Mouse (Mus musculus): ENCODE results near the gene Dhx9. TPM values are rescaled to one million over a fixed set of nuclear protein-coding genes. Genes with fewer than 3 reads are reported as not detected.
"Not testable (repeated sequence)": the region's sequence is repeated elsewhere in the genome, so short reads cannot be mapped to it uniquely, and the experiment has no call there.

Gene Dhx9
- polyA plus RNA-seq, 1 experiment from 2014 or later = 23.2 TPM

GRCm38 (mm10) chr1:153432329-153432728 lies 55.1 kb downstream of the Dhx9 start:
- Histone ChIP-seq H3K27ac (ENCODE audit: low read length) (no peak overlapping the region), H3K4me1 (ENCODE audit: insufficient read depth, low read length) (no peaks in the 10 kb centered on the region), H3K27me3 (ENCODE audit: insufficient read depth, low read length) (no peaks in the 10 kb centered on the region), H3K36me3 (ENCODE audit: insufficient read depth, low read length) (no peaks in the 10 kb centered on the region), H3K4me3 (ENCODE audit: low read length) (no peak overlapping the region), H3K4me2 (replicated peaks; ENCODE audit: low read depth, low read length) (no peak overlapping the region), H3K9ac (replicated peaks; ENCODE audit: low read length) (no peak overlapping the region), H3K9me3 (ENCODE audit: low read length) (no peaks in the 10 kb centered on the region)
- 87% methylated on average over 2 of the region's 2 CpGs for WGBS
- ATAC-seq (ENCODE audit: low FRiP score, low TSS enrichment) = no peak

GRCm38 (mm10) chr1:153431701-153432100 lies 55.8 kb downstream of the Dhx9 start:
- no peak overlapping the region for H3K27ac ChIP-seq (ENCODE audit: low read length)
- no peak for ATAC-seq (ENCODE audit: low FRiP score, low TSS enrichment)
- no peaks in the 10 kb centered on the region for H3K4me1 ChIP-seq (ENCODE audit: insufficient read depth, low read length)
- 81% methylated on average over 10 of the region's 10 CpGs for WGBS
- H3K36me3 ChIP-seq (ENCODE audit: insufficient read depth, low read length) = no peaks in the 10 kb centered on the region
- no peaks in the 10 kb centered on the region for H3K27me3 ChIP-seq (ENCODE audit: insufficient read depth, low read length)
- no peak overlapping the region for H3K9ac ChIP-seq (replicated peaks; ENCODE audit: low read length)
- no peak overlapping the region for H3K4me2 ChIP-seq (replicated peaks; ENCODE audit: low read depth, low read length)
- H3K9me3 ChIP-seq (ENCODE audit: low read length) = no peaks in the 10 kb centered on the region
- H3K4me3 ChIP-seq (ENCODE audit: low read length) = no peak overlapping the region

- Histone ChIP-seq H3K4me3 (ENCODE audit: low read length) (no peak overlapping the region), H3K9me3 (ENCODE audit: low read length) (no peaks in the 10 kb centered on the region), H3K4me2 (replicated peaks; ENCODE audit: low read depth, low read length) (no peak overlapping the region), H3K4me1 (ENCODE audit: insufficient read depth, low read length) (no peaks in the 10 kb centered on the region), H3K36me3 (ENCODE audit: insufficient read depth, low read length) (no peaks in the 10 kb centered on the region), H3K27ac (ENCODE audit: low read length) (no peak overlapping the region), H3K27me3 (ENCODE audit: insufficient read depth, low read length) (no peaks in the 10 kb centered on the region), H3K9ac (replicated peaks; ENCODE audit: low read length) (no peak overlapping the region)
- ATAC-seq (ENCODE audit: low FRiP score, low TSS enrichment) = no peak
- WGBS = 78% methylated on average over 7 of the region's 7 CpGs
These were observed 56.3 kb downstream of the Dhx9 start for GRCm38 (mm10) chr1:153431158-153431557.

- peaks cover 6% of the 10 kb centered on the region for H3K4me1 ChIP-seq (ENCODE audit: insufficient read depth, low read length)
- no peaks in the 10 kb centered on the region for H3K27me3 ChIP-seq (ENCODE audit: insufficient read depth, low read length)
- peak; percentile 88 for ATAC-seq (ENCODE audit: low FRiP score, low TSS enrichment)
- H3K4me3 ChIP-seq (ENCODE audit: low read length) = peak within 1 kb of the TSS; percentile 65
- no peak within 1 kb of the TSS for H3K27ac ChIP-seq (ENCODE audit: low read length)
- peak within 1 kb of the TSS; percentile 66 for H3K9ac ChIP-seq (replicated peaks; ENCODE audit: low read length)
- peak within 1 kb of the TSS; percentile 100 for H3K4me2 ChIP-seq (replicated peaks; ENCODE audit: low read depth, low read length)
- H3K36me3 ChIP-seq (ENCODE audit: insufficient read depth, low read length) = no peaks in the 10 kb centered on the region
- WGBS = 3% methylated on average over 60 of the region's 60 CpGs
- no peaks in the 10 kb centered on the region for H3K9me3 ChIP-seq (ENCODE audit: low read length)
These were observed 62.5 kb downstream of the Dhx9 start, which contains the start of gene Shcbp1l for GRCm38 (mm10) chr1:153424770-153425584. Shcbp1l (plus strand) TSS chr1:153425162.

GRCm38 (mm10) chr1:153424271-153424670 lies 63.2 kb downstream of the Dhx9 start:
- H3K27me3 ChIP-seq (ENCODE audit: insufficient read depth, low read length) = no peaks in the 10 kb centered on the region
- no peaks in the 10 kb centered on the region for H3K36me3 ChIP-seq (ENCODE audit: insufficient read depth, low read length)
- H3K9me3 ChIP-seq (ENCODE audit: low read length) = no peaks in the 10 kb centered on the region
- peak overlapping the region; percentile 100 for H3K4me2 ChIP-seq (replicated peaks; ENCODE audit: low read depth, low read length)
- peak overlapping the region; percentile 65 for H3K4me3 ChIP-seq (ENCODE audit: low read length)
- H3K27ac ChIP-seq (ENCODE audit: low read length) = no peak overlapping the region
- peak; percentile 25 for ATAC-seq (ENCODE audit: low FRiP score, low TSS enrichment)
- H3K4me1 ChIP-seq (ENCODE audit: insufficient read depth, low read length) = peaks cover 6% of the 10 kb centered on the region
- no peak overlapping the region for H3K9ac ChIP-seq (replicated peaks; ENCODE audit: low read length)
- WGBS = 30% methylated on average over 12 of the region's 12 CpGs

GRCm38 (mm10) chr1:153417805-153418204 lies 69.7 kb downstream of the Dhx9 start:
- 82% methylated on average over 4 of the region's 4 CpGs for WGBS
- not testable (repeated sequence) for H3K27ac ChIP-seq (ENCODE audit: low read length); H3K9ac ChIP-seq (replicated peaks; ENCODE audit: low read length); H3K4me3 ChIP-seq (ENCODE audit: low read length); ATAC-seq (ENCODE audit: low FRiP score, low TSS enrichment); H3K27me3 ChIP-seq (ENCODE audit: insufficient read depth, low read length); H3K9me3 ChIP-seq (ENCODE audit: low read length); H3K4me1 ChIP-seq (ENCODE audit: insufficient read depth, low read length); H3K4me2 ChIP-seq (replicated peaks; ENCODE audit: low read depth, low read length); H3K36me3 ChIP-seq (ENCODE audit: insufficient read depth, low read length)

GRCm38 (mm10) chr1:153416271-153416832 lies 71.1 kb downstream of the Dhx9 start:
- not testable (repeated sequence) for H3K4me2 ChIP-seq (replicated peaks; ENCODE audit: low read depth, low read length); H3K9ac ChIP-seq (replicated peaks; ENCODE audit: low read length); H3K36me3 ChIP-seq (ENCODE audit: insufficient read depth, low read length); H3K9me3 ChIP-seq (ENCODE audit: low read length); H3K4me3 ChIP-seq (ENCODE audit: low read length); H3K4me1 ChIP-seq (ENCODE audit: insufficient read depth, low read length); H3K27me3 ChIP-seq (ENCODE audit: insufficient read depth, low read length); ATAC-seq (ENCODE audit: low FRiP score, low TSS enrichment); H3K27ac ChIP-seq (ENCODE audit: low read length)
- WGBS = 74% methylated on average over 3 of the region's 3 CpGs

- not testable (repeated sequence) for H3K27me3 ChIP-seq (ENCODE audit: insufficient read depth, low read length); H3K4me2 ChIP-seq (replicated peaks; ENCODE audit: low read depth, low read length); H3K4me1 ChIP-seq (ENCODE audit: insufficient read depth, low read length); H3K9ac ChIP-seq (replicated peaks; ENCODE audit: low read length); H3K27ac ChIP-seq (ENCODE audit: low read length); H3K9me3 ChIP-seq (ENCODE audit: low read length); ATAC-seq (ENCODE audit: low FRiP score, low TSS enrichment); H3K4me3 ChIP-seq (ENCODE audit: low read length); H3K36me3 ChIP-seq (ENCODE audit: insufficient read depth, low read length)
- 59% methylated on average over 2 of the region's 5 CpGs for WGBS
These were observed 71.7 kb downstream of the Dhx9 start for GRCm38 (mm10) chr1:153415742-153416141.

GRCm38 (mm10) chr1:153414962-153415361 lies 72.5 kb downstream of the Dhx9 start:
- 87% methylated on average over 4 of the region's 4 CpGs for WGBS
- no peaks in the 10 kb centered on the region for H3K4me1 ChIP-seq (ENCODE audit: insufficient read depth, low read length)
- no peak overlapping the region for H3K4me3 ChIP-seq (ENCODE audit: low read length)
- H3K27me3 ChIP-seq (ENCODE audit: insufficient read depth, low read length) = no peaks in the 10 kb centered on the region
- no peak overlapping the region for H3K4me2 ChIP-seq (replicated peaks; ENCODE audit: low read depth, low read length)
- no peak overlapping the region for H3K9ac ChIP-seq (replicated peaks; ENCODE audit: low read length)
- no peak for ATAC-seq (ENCODE audit: low FRiP score, low TSS enrichment)
- H3K36me3 ChIP-seq (ENCODE audit: insufficient read depth, low read length) = no peaks in the 10 kb centered on the region
- H3K9me3 ChIP-seq (ENCODE audit: low read length) = no peaks in the 10 kb centered on the region
- no peak overlapping the region for H3K27ac ChIP-seq (ENCODE audit: low read length)

GRCm38 (mm10) chr1:153414114-153414723 lies 73.2 kb downstream of the Dhx9 start:
- H3K4me1 ChIP-seq (ENCODE audit: insufficient read depth, low read length); H3K4me2 ChIP-seq (replicated peaks; ENCODE audit: low read depth, low read length); H3K4me3 ChIP-seq (ENCODE audit: low read length); H3K9me3 ChIP-seq (ENCODE audit: low read length); H3K9ac ChIP-seq (replicated peaks; ENCODE audit: low read length); H3K36me3 ChIP-seq (ENCODE audit: insufficient read depth, low read length); H3K27me3 ChIP-seq (ENCODE audit: insufficient read depth, low read length); ATAC-seq (ENCODE audit: low FRiP score, low TSS enrichment); H3K27ac ChIP-seq (ENCODE audit: low read length): not testable (repeated sequence)
- WGBS = 90% methylated on average over 24 of the region's 24 CpGs

Data from kidney, embryonic 16.5 days (tissue).